Mouse (Mus musculus): ENCODE measurements around the gene Cobl.

- TF ChIP-seq EP300 (IDR thresholded peaks at IDR 0.05; ENCODE audit: low read depth) (no peak), CTCF (IDR thresholded peaks at IDR 0.05; ENCODE audit: low read depth) (no peak)
Measured at GRCm38 (mm10) chr11:12448101-12448500, 16.7 kb downstream of the Cobl start.
